Mouse (Mus musculus) liver, postnatal 0 days (tissue): ENCODE measurements around the gene Znrf1. TPM values are rescaled to one million over a fixed set of nuclear protein-coding genes. Genes with fewer than 3 reads are reported as not detected.

Experiments
- ATAC-seq: fragments of 200-750 bp; cut with Nextera tagmentation; 2 replicates; pipeline ENCODE4 v1.8.0; 2017; ENCODE audit warnings: mild to moderate bottlenecking, moderate library complexity
- DNase-seq: peaks from one replicate; pipeline ENCODE4 v3.0.0-alpha.2; 2016
- H3K27ac ChIP-seq: fragments of 300-500 bp; sonication (generic); 2 replicates; pipeline ENCODE4 v1.5.1; 2014; ENCODE audit warnings: antibody characterized with exemption, moderate library complexity, mild to moderate bottlenecking, low read depth
- H3K27me3 ChIP-seq: fragments of 300-500 bp; sonication (generic); 2 replicates; pipeline ENCODE4 v1.6.1; 2014; ENCODE audit warnings: low read length, control low read depth, mixed read lengths; ENCODE audit not compliant: insufficient read depth
- H3K36me3 ChIP-seq: fragments of 300-500 bp; sonication (generic); replicated peaks from 2 replicates; pipeline ENCODE4 v1.6.1; 2014; ENCODE audit warnings: mild to moderate bottlenecking, control low read depth, low read length, moderate library complexity, mixed read lengths; ENCODE audit not compliant: insufficient read depth
- H3K4me1 ChIP-seq: fragments of 300-500 bp; sonication (generic); 2 replicates; pipeline ENCODE4 v1.6.1; 2014; ENCODE audit warnings: antibody characterized with exemption, mild to moderate bottlenecking, control low read depth; ENCODE audit not compliant: insufficient read depth
- H3K4me2 ChIP-seq: fragments of 300-500 bp; sonication (generic); 2 replicates; pipeline ENCODE4 v1.6.1; 2014; ENCODE audit warnings: low read depth, mild to moderate bottlenecking, low read length, moderate library complexity, mixed read lengths
- H3K4me3 ChIP-seq: fragments of 300-500 bp; sonication (generic); 2 replicates; pipeline ENCODE4 v1.5.1; 2014; ENCODE audit warnings: low read depth, low read length
- H3K9ac ChIP-seq: fragments of 300-500 bp; sonication (generic); replicated peaks from 2 replicates; pipeline ENCODE4 v1.6.1; 2014; ENCODE audit warnings: mild to moderate bottlenecking, moderate library complexity
- H3K9me3 ChIP-seq: fragments of 300-500 bp; sonication (generic); 2 replicates; pipeline ENCODE4 v1.6.1; 2016; ENCODE audit warnings: mild to moderate bottlenecking, control low read depth, low read length, mixed read lengths
- CTCF ChIP-seq: sonication (generic); IDR thresholded peaks from 2 replicates; pipeline ENCODE4 v1.5.1; 2016; ENCODE audit warnings: antibody characterized with exemption, low read depth
- EP300 ChIP-seq: IDR thresholded peaks from 2 replicates; pipeline ENCODE4 v1.6.1; 2016; ENCODE audit warnings: antibody characterized with exemption, low read depth, mild to moderate bottlenecking
- WGBS: fragments of 180-500 bp; shearing (Covaris S2); extraction: QIAGEN DNeasy Blood & Tissue Kit; methylation state at CpG from one replicate; pipeline ENCODE4 v1.1.7; 2014; ENCODE audit not compliant: insufficient replicate concordance; 5-methylcytosine and 5-hydroxymethylcytosine counted together
- polyA plus RNA-seq: library from polyadenylated mRNA; unstranded; fragments of >200 nt; fragmentation: Nextera tagmentation; extraction: Ambion mirVana; gene quantifications from 2 replicates; pipeline ENCODE4 v1.2.1, GENCODE M21; 2015

The Znrf1 gene
- polyA plus RNA-seq, 1 experiment from 2014 or later = 6.3 TPM

DNA sequence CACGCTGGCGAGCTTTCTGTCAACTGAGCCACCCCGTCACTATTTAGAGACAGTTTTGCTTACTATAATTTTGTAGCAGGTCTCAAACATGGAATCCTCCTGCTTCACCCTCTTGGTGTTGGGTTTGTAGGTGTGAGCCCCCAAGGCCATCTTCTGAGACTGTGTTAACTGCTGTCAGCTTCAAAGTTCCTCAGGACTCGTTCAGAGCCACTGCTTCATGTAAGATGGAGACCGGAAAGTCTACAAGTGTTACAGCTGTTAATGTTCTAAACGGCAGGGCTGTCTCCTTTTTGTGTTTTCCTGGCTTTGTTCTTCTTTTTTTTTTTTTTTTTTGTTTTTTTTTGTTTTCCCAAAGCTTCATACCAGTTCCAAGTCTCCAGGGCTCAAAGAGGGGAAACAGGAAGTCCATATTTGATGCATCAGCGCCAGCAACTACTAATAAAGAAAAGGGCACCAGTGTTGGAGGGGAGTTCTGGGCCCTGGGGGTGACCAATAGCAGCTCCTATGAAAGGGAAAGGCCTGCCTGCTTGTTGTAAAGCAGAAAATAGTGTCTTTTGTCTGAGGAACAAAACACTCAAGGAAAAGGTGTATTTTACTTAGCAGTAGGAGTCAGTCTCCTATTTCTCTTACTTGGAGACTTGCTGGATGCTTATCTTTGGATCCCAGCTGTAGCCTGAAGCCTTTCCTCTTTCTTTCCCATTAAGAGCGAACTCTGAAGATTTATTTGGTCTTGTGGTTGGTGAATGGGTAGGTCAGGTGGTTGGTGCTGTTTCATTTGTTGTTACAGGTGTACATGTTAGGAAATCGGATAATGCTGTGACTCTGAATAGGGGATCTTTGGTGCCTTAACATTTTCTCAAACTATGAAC, 14.3 kb downstream of the Znrf1 start:
- Histone ChIP-seq H3K36me3 (0 out of 2 replicates have a peak, but pooled peaks cover 2% of the 10 kb centered on the region), H3K4me3 (no peak overlapping the region), H3K9ac (no peak overlapping the region), H3K27ac (0 out of 2 replicates have a peak overlapping the region, but pooled peaks have one; percentile 53), H3K4me1 (peaks cover 15% of the 10 kb centered on the region), H3K9me3 (no peaks in the 10 kb centered on the region), H3K27me3 (no peaks in the 10 kb centered on the region), H3K4me2 (peak overlapping the region; percentile 18; the same call in 1 of the 2 replicates)
- no peak for ATAC-seq
- no peak for TF ChIP-seq EP300
- no peak for TF ChIP-seq CTCF
- WGBS = 57% methylated on average over 9 of the region's 9 CpGs
- no peak for DNase-seq

DNA sequence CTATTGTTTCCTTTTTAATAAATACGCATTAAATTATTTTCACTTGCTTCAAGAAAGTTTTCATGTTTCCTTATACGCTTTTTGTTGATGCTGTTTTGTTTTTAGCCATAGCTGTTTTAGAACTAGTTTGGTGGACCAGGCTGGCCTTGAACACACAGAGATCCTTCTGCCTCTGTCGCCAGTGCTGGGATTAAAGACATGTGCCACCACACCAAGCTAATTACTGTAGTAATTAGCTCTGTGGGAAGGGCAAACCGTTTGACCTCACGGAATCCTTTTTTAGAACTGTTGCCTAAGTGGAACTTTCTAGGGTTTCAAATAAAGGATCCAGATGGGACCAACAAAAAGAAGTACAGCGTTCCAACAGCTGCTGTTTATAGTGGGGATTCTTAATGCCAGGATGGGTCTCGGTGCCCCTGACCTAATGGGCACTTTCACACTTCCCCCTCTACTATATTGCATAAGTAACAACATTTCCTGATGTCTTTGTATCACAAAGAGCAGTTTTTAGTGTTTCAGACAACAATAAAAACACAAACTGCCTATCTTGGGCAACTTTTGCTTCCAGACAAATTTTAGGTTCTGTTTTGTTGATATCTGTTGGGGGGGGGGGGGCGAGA, 15.7 kb downstream of the Znrf1 start:
- Histone ChIP-seq H3K27me3 (no peaks in the 10 kb centered on the region), H3K9me3 (no peaks in the 10 kb centered on the region), H3K4me1 (peaks cover 8% of the 10 kb centered on the region), H3K9ac (no peak overlapping the region), H3K36me3 (0 out of 2 replicates have a peak, but pooled peaks cover 2% of the 10 kb centered on the region), H3K4me3 (no peak overlapping the region), H3K27ac (no peak overlapping the region), H3K4me2 (no peak overlapping the region)
- 70% methylated on average over 8 of the region's 8 CpGs for WGBS
- DNase-seq (no peak), ATAC-seq (no peak)
- TF ChIP-seq EP300 (no peak), CTCF (no peak)

DNA sequence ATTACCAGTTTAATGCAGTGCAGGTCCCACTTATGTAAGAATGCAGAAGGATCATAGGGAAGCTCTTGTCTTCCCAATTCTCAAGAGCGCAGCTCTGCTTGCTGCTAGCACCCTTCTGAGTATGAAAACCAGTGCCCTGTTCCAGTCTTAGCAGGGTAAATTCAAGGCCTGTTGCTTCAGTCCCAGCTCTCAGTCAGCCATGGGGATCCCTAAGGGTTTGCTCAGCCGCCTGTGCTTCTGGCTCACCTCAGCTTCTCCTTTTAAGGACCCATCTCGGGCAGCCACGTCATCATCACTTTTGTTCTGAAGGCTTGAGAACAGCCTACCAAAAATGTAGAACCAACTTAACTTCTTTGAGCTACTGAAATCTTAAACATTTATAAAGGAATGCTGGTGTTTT, 25.9 kb downstream of the Znrf1 start:
- no peaks in the 10 kb centered on the region for H3K9me3 ChIP-seq
- peak overlapping the region; percentile 42; the same call in 1 of the 2 replicates for H3K27ac ChIP-seq
- peaks cover 25% of the 10 kb centered on the region for H3K4me1 ChIP-seq
- H3K9ac ChIP-seq = no peak overlapping the region
- TF ChIP-seq CTCF = no peak
- TF ChIP-seq EP300 = no peak
- H3K36me3 ChIP-seq = no peaks in the 10 kb centered on the region
- WGBS = 61% methylated on average over 4 of the region's 4 CpGs
- DNase-seq (peak; percentile 31), ATAC-seq (no peak)
- H3K4me3 ChIP-seq = no peak overlapping the region
- H3K4me2 ChIP-seq = no peak overlapping the region
- H3K27me3 ChIP-seq = no peaks in the 10 kb centered on the region

DNA sequence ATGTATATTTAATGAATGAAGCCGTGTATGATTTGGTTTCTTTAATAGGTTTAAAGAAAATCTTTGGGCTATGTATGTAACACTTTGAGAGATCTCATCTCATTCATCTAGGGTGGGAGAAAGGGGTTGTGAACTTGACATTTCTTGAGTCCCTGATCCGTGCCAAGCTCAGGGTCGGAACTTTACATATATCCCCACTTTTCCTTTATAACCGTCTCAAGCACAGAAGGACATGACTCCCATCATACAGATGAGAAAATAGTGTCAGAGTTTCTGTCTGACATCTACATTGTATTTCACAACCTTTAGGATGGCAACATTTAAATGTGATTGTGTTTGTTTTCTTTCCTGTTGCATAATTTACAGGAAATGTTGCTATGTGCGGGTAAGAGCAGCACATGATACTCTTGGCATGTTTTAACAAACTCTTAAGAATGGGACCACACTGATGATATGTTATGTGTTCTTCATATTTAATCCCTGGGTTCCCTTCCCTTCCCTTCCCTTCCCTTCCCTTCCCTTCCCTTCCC, 26.4 kb downstream of the Znrf1 start:
- WGBS = 73% methylated on average over 5 of the region's 5 CpGs
- H3K4me1 ChIP-seq = peaks cover 25% of the 10 kb centered on the region

GRCm38 (mm10) chr8:111563075-111563474, 27.2 kb downstream of the Znrf1 start:
- WGBS = 55% methylated on average over 5 of the region's 5 CpGs
- no peaks in the 10 kb centered on the region for H3K27me3 ChIP-seq
- TF ChIP-seq CTCF = no peak
- no peak for TF ChIP-seq EP300
- DNase-seq = no peak
- no peak overlapping the region for H3K4me2 ChIP-seq
- H3K9me3 ChIP-seq = no peaks in the 10 kb centered on the region
- no peak for ATAC-seq
- no peak overlapping the region for H3K4me3 ChIP-seq
- no peaks in the 10 kb centered on the region for H3K36me3 ChIP-seq
- H3K27ac ChIP-seq = no peak overlapping the region
- peaks cover 31% of the 10 kb centered on the region for H3K4me1 ChIP-seq
- H3K9ac ChIP-seq = no peak overlapping the region

More for the DNA sequence above, 26.4 kb downstream of the Znrf1 start:
- no peak overlapping the region; the same call in 1 of the 2 replicates for H3K27ac ChIP-seq
- DNase-seq = no peak
- TF ChIP-seq EP300 (peak; percentile 50; the same call in 1 of the 2 replicates), CTCF (no peak)
- no peak overlapping the region for H3K4me3 ChIP-seq
- H3K9me3 ChIP-seq = no peaks in the 10 kb centered on the region
- H3K27me3 ChIP-seq = no peaks in the 10 kb centered on the region
- no peaks in the 10 kb centered on the region for H3K36me3 ChIP-seq
- no peak overlapping the region for H3K4me2 ChIP-seq
- no peak overlapping the region for H3K9ac ChIP-seq
- ATAC-seq = no peak

DNA sequence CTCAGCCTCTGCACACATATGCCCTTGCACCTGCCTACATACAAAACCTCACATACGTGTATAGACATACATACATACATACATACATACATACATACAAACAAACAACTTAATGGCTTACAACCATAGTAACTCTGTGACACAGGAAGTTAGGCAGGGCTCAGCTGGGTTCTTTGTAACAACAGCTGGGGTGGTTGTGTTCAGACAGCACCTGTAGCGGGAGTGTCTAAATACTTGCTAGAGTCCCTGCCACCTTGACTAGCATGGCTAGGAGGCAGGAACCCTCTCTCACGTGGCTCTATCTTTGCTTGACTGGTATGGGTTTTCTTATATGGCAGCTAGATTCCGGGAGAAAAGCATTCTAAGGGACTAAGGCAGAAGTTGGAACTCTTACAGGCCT, 27.8 kb downstream of the Znrf1 start:
- TF ChIP-seq EP300 = no peak
- no peak for TF ChIP-seq CTCF
- Histone ChIP-seq H3K27me3 (no peaks in the 10 kb centered on the region), H3K4me1 (peaks cover 33% of the 10 kb centered on the region), H3K36me3 (no peaks in the 10 kb centered on the region), H3K9ac (no peak overlapping the region), H3K27ac (no peak overlapping the region), H3K4me2 (no peak overlapping the region), H3K4me3 (no peak overlapping the region), H3K9me3 (no peaks in the 10 kb centered on the region)
- DNase-seq = no peak
- 76% methylated on average over 4 of the region's 4 CpGs for WGBS
- no peak for ATAC-seq
